Mouse (Mus musculus): Measurements from ENCODE around the gene Cdk15. TPM values are rescaled to one million over a fixed set of nuclear protein-coding genes. Genes with fewer than 3 reads are reported as not detected.

Gene Cdk15
- polyA plus RNA-seq, 1 experiment, result not detected

GRCm38 (mm10) chr1:59311292-59311885, 54.7 kb downstream of the Cdk15 start:
- H3K4me3 ChIP-seq (ENCODE audit: insufficient read depth, low read length), result no peak overlapping the region
- H3K27ac ChIP-seq (ENCODE audit: insufficient read depth, low read depth, low read length), result no peak overlapping the region
- TF ChIP-seq CTCF (IDR thresholded peaks at IDR 0.05; ENCODE audit: low read depth, low read length) (no peak), POLR2A (IDR thresholded peaks at IDR 0.05; ENCODE audit: borderline replicate concordance, low read depth, low read length) (no peak)
- peaks cover 16% of the 10 kb centered on the region for H3K4me1 ChIP-seq (ENCODE audit: control insufficient read depth, insufficient read depth, low read length)

DNA sequence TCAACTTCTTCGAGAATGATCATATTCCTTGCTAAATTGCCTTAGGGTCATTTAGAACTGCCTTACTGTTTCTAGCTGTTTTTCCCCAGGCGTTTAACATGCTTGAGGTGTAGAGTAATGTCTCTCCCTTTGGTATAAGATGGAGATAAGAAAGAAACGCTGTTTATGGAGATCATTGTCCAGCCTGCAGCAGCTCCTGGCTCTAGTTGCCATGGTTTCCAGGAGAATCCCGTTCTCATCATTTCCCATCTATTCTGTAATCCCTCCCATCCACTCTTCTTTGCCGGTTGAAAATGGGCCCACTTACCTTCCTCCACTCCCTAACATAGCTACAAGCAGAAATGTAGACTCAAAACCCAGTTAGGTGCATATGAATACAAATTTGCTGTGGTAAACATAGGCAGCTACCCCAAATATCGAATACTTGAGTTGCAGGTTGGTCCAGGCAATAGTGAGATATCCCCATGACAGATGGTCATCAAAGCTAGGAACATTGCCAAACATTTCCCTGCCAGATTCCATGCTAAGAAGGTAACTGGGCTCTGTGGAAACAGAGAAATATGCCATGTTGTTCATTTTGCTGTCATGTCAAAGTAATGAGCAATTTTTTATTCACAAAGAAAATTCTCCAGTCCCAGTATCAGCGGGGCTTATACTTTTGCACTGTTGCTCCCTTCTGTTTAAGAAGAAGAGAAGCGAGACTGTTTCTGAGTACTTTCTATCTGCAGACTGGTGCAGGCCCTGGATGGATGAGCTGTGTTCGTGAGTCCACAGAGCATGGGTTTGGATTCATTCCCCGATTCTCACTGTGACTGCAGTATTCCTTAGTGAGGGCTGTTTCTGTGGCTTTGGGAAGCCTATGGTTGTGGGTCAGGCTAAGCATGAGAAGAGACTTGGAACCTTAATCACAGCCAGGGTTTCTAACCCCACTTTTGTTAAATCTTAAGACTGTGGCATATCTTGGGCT, 55.8 kb downstream of the Cdk15 start:
- TF ChIP-seq CTCF (IDR thresholded peaks at IDR 0.05; ENCODE audit: low read depth, low read length) (no peak), POLR2A (IDR thresholded peaks at IDR 0.05; ENCODE audit: borderline replicate concordance, low read depth, low read length) (no peak)
- Histone ChIP-seq H3K27ac (ENCODE audit: insufficient read depth, low read depth, low read length) (no peak overlapping the region), H3K4me1 (ENCODE audit: control insufficient read depth, insufficient read depth, low read length) (peaks cover 19% of the 10 kb centered on the region), H3K4me3 (ENCODE audit: insufficient read depth, low read length) (no peak overlapping the region)

GRCm38 (mm10) chr1:59313154-59313940, 56.6 kb downstream of the Cdk15 start:
- Histone ChIP-seq H3K4me3 (ENCODE audit: insufficient read depth, low read length) (no peak overlapping the region), H3K27ac (ENCODE audit: insufficient read depth, low read depth, low read length) (no peak overlapping the region), H3K4me1 (ENCODE audit: control insufficient read depth, insufficient read depth, low read length) (peaks cover 23% of the 10 kb centered on the region)
- no peak for TF ChIP-seq CTCF (IDR thresholded peaks at IDR 0.05; ENCODE audit: low read depth, low read length)
- no peak for TF ChIP-seq POLR2A (IDR thresholded peaks at IDR 0.05; ENCODE audit: borderline replicate concordance, low read depth, low read length)

GRCm38 (mm10) chr1:59315057-59315807, 58.5 kb downstream of the Cdk15 start:
- H3K4me1 ChIP-seq (ENCODE audit: control insufficient read depth, insufficient read depth, low read length), result peaks cover 28% of the 10 kb centered on the region
- H3K27ac ChIP-seq (ENCODE audit: insufficient read depth, low read depth, low read length), result peak overlapping the region; percentile 67
- H3K4me3 ChIP-seq (ENCODE audit: insufficient read depth, low read length), result peak overlapping the region; percentile 34
- TF ChIP-seq POLR2A (IDR thresholded peaks at IDR 0.05; ENCODE audit: borderline replicate concordance, low read depth, low read length), result no peak
- no peak for TF ChIP-seq CTCF (IDR thresholded peaks at IDR 0.05; ENCODE audit: low read depth, low read length)

DNA sequence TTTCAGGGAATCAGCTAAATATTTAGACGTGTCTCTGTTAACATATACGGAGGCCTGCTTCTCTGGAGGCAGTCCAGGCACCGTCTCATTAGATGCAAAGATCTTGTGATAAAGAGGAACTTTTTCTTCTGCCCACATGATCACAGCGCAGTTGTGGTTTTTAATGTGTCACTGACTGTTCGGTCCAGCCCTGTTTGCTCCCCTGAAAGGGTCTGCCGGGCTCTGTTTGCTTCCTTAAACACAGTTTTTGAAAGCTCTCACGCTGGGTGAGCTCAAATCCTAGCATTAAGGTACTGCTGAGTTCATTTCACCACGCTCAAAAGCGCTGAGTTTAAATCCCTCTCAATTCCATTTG, 59.3 kb downstream of the Cdk15 start:
- TF ChIP-seq POLR2A (IDR thresholded peaks at IDR 0.05; ENCODE audit: borderline replicate concordance, low read depth, low read length) (no peak), CTCF (IDR thresholded peaks at IDR 0.05; ENCODE audit: low read depth, low read length) (no peak)
- H3K27ac ChIP-seq (ENCODE audit: insufficient read depth, low read depth, low read length), result peak overlapping the region; percentile 97
- peaks cover 33% of the 10 kb centered on the region for H3K4me1 ChIP-seq (ENCODE audit: control insufficient read depth, insufficient read depth, low read length)
- H3K4me3 ChIP-seq (ENCODE audit: insufficient read depth, low read length), result peak overlapping the region; percentile 56

GRCm38 (mm10) chr1:59316386-59317051, 59.8 kb downstream of the Cdk15 start:
- Histone ChIP-seq H3K4me3 (ENCODE audit: insufficient read depth, low read length) (peak overlapping the region; percentile 56), H3K4me1 (ENCODE audit: control insufficient read depth, insufficient read depth, low read length) (peaks cover 33% of the 10 kb centered on the region), H3K27ac (ENCODE audit: insufficient read depth, low read depth, low read length) (peak overlapping the region; percentile 97)
- TF ChIP-seq POLR2A (IDR thresholded peaks at IDR 0.05; ENCODE audit: borderline replicate concordance, low read depth, low read length) (no peak), CTCF (IDR thresholded peaks at IDR 0.05; ENCODE audit: low read depth, low read length) (peak; percentile 31; the same call in 1 of the 2 replicates)

GRCm38 (mm10) chr1:59317397-59317796, 60.7 kb downstream of the Cdk15 start:
- TF ChIP-seq POLR2A (IDR thresholded peaks at IDR 0.05; ENCODE audit: borderline replicate concordance, low read depth, low read length), result no peak
- TF ChIP-seq CTCF (IDR thresholded peaks at IDR 0.05; ENCODE audit: low read depth, low read length), result no peak

DNA sequence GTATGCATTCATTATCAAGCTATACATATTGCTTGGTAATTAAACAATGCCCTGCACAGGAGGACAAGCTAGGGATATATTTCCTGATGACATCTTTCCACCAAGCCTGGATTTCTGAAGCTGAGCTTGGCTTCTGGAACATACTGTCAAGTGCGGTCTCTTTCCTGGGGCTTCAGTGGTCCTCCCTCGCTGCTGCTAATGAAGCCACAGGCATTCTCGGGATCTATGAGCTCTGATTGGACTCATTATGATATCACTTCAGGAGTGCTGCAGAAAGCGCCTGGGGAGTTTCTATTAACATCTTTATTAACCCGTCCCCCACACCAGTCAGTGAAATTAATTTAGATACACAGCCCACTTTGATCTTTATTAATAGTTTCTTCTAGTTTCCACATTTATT, 62.2 kb downstream of the Cdk15 start:
- H3K27ac ChIP-seq (ENCODE audit: insufficient read depth, low read depth, low read length), result no peak overlapping the region
- peaks cover 33% of the 10 kb centered on the region for H3K4me1 ChIP-seq (ENCODE audit: control insufficient read depth, insufficient read depth, low read length)
- no peak overlapping the region for H3K4me3 ChIP-seq (ENCODE audit: insufficient read depth, low read length)
- TF ChIP-seq POLR2A (IDR thresholded peaks at IDR 0.05; ENCODE audit: borderline replicate concordance, low read depth, low read length), result no peak
- no peak for TF ChIP-seq CTCF (IDR thresholded peaks at IDR 0.05; ENCODE audit: low read depth, low read length)

More at GRCm38 (mm10) chr1:59317397-59317796, 60.7 kb downstream of the Cdk15 start:
- Histone ChIP-seq H3K27ac (ENCODE audit: insufficient read depth, low read depth, low read length) (peak overlapping the region; percentile 43), H3K4me3 (ENCODE audit: insufficient read depth, low read length) (no peak overlapping the region), H3K4me1 (ENCODE audit: control insufficient read depth, insufficient read depth, low read length) (peaks cover 33% of the 10 kb centered on the region)

All from bone marrow macrophage, adult 2 months (primary cell).